Mouse (Mus musculus) brown adipose tissue, adult 24 weeks (tissue): ENCODE data around the gene Sfxn5. TPM values are rescaled to one million over a fixed set of nuclear protein-coding genes. Genes with fewer than 3 reads are reported as not detected.

ENCODE experiments used
- H3K27ac ChIP-seq: fragments of 200-500 bp; replicated peaks from 2 replicates; pipeline ENCODE4 v1.5.1; 2012; ENCODE audit warnings: low read depth, mild to moderate bottlenecking, low read length
- H3K4me1 ChIP-seq: fragments of 200-500 bp; 2 replicates; pipeline ENCODE4 v1.6.1; 2012; ENCODE audit warnings: low read length, mixed read lengths; ENCODE audit not compliant: control insufficient read depth, insufficient read depth, insufficient read length
- H3K4me3 ChIP-seq: fragments of 200-500 bp; 2 replicates; pipeline ENCODE4 v1.5.1; 2012; ENCODE audit warnings: low read depth, mild to moderate bottlenecking, low read length, moderate library complexity; ENCODE audit not compliant: insufficient read depth
- polyA plus RNA-seq: library from polyadenylated mRNA; stranded (reverse); fragments of >200 nt; gene quantifications from 2 replicates; pipeline ENCODE4 v1.2.4, GENCODE M21; 2012; ENCODE audit not compliant: missing spikeins, insufficient read depth, insufficient read length

Sfxn5 gene
- polyA plus RNA-seq, 1 experiment, result 66.8 TPM

DNA sequence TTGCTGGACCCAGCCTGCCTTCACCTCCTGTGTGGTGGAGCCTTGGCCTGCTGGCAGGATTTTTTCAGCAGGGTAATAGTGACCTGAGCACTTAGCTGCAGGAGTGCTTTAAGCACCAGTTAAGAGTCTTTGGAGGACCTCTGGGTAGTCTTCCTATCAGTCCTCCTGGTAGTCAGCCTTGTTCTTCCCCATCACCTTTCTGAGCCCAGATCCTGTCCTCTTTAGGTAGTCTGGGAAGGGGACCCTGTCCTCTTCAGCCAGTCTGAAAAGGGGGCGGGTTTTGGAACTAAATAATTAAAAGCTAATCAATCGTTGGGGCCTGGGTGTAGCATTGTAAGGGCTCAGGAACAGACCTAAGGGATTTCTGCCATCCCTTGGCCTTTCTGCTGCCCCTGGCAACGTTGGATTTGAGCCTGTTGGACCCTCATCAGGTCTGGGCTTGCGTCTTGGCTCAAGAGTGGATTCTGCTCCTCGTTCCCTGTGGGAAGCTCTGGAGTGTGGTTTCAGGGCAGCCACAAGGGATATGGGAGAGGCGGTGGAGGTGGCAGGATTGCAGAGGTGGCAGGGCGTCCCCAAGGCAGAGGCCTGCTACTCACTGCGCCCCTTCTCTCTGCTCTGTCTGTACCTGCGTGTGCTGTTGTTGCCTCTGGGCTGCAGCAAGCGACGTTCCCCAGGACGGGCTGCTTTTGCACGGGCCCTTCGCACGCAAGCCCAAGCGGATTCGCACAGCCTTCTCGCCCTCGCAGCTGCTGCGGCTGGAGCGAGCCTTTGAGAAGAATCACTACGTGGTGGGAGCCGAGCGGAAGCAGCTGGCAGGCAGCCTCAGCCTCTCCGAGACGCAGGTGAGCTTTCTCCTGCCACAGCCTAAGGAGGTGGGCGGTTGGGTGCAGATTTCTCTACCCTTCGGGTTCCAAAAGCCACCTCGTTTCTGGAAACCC is 139.6 kb downstream of the Sfxn5 start:
- H3K4me3 ChIP-seq, result no peak overlapping the region
- no peak overlapping the region for H3K27ac ChIP-seq
- no peaks in the 10 kb centered on the region for H3K4me1 ChIP-seq

DNA sequence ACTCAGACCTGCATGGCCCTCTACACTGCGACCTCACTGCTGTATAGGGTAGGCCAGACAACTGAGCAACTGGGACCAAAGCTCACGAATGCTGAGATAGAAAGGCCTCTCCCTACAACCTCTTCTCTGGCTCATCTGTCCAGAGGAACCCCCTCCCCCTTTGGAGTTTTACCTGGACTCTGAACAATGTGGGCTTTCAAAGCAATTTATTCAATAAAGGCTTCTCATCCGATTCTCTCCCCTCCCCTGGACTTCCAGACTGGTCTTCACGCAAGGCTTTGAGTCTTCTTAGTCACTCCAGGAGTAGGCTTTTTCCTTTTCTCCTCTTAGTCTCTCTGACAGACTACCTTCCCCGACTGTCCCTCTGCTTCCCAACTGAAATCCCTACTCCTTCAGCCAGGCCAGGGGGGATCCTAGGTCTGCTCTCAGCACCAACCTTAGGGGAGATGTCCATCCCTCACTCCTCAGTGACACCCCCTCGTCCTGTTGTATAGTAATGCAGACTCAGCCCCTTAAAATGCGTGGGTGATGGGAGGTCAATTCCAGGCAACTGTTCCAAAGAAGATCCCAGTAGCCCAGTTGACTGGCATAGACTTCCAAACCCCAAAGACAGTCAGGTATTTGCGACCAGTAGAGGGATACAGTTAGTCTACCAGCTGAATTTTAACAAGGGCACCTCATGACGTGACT is 141.3 kb downstream of the Sfxn5 start:
- Histone ChIP-seq H3K4me1 (no peaks in the 10 kb centered on the region; the same call in 1 of the 2 replicates), H3K27ac (no peak overlapping the region), H3K4me3 (no peak overlapping the region)

DNA sequence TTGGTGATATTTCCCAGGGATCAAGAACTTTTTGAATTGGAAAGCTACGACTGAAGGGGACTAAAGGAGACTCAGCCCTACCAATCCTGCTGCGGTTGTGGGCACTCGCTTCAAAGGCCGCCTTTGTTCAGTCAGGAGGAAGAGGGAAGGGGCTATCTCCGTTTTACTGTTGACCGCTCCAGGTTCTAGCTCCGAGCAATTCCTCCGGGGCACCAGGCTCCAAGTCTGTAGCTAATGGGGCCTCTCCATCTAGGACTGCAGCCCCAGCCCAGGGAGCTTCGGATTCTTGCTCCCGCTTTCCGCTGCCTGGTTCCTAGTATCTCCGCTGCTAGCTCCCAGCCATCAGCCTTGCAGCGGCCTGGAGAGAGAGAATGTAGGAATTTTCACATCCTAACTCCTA is 142.6 kb downstream of the Sfxn5 start:
- Histone ChIP-seq H3K4me1 (no peaks in the 10 kb centered on the region; the same call in 1 of the 2 replicates), H3K27ac (no peak overlapping the region), H3K4me3 (peak overlapping the region; percentile 40; the same call in 1 of the 2 replicates)

DNA sequence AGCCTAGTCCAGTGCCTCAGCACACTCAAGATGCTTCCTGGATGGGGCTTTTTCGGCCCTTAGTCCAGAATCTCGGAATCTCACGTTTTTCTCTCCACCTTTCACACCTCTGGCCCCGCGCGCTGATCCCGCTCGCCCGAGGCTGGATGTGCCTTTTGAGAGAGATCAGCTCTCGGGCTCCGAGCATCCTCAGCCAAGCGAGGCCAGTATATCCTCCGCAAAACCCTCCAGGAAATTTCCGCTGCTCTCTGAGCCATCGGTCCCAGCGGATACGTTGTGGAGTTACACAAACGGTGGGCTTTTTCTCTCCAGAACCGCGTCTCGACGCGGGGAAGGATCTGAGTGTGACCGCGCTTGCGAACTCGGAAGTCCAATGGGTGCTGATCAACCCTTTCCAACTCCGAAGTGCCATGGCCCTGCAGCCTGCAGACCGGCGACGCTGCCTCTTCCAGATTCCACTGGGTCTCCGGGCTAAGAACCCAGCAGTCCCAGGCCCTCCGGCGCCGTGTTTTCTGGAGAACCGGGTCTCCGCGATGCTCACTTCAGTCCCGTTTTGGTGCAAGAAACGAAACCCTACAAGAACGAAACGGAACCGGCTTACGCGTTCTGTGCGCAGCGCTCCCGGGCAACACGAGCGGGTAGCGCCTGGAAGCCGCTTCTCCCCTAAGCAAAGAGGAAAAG is 143.2 kb downstream of the Sfxn5 start:
- Histone ChIP-seq H3K27ac (no peak overlapping the region), H3K4me3 (peak overlapping the region; percentile 40), H3K4me1 (no peaks in the 10 kb centered on the region; the same call in 1 of the 2 replicates)

DNA sequence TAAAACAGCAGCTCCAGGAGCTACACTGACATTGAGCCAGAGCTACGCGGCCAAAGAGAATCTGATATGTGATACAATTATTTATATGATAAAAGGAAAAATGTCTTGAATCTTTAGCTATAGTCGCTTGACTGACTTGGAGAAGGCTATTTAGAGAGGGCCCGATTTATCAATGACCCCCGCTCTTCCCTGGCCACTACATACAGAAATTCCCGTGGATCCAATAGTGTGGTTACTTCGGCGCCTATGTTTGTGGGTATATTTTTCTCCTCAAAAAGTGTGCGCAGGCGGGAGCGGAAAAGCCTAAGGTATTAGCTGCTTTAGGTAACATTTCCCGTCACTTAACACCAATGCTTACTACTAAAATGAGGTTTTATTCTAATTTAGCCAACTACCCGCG is 143.9 kb downstream of the Sfxn5 start:
- Histone ChIP-seq H3K27ac (no peak overlapping the region), H3K4me1 (no peaks in the 10 kb centered on the region; the same call in 1 of the 2 replicates), H3K4me3 (no peak overlapping the region)

DNA sequence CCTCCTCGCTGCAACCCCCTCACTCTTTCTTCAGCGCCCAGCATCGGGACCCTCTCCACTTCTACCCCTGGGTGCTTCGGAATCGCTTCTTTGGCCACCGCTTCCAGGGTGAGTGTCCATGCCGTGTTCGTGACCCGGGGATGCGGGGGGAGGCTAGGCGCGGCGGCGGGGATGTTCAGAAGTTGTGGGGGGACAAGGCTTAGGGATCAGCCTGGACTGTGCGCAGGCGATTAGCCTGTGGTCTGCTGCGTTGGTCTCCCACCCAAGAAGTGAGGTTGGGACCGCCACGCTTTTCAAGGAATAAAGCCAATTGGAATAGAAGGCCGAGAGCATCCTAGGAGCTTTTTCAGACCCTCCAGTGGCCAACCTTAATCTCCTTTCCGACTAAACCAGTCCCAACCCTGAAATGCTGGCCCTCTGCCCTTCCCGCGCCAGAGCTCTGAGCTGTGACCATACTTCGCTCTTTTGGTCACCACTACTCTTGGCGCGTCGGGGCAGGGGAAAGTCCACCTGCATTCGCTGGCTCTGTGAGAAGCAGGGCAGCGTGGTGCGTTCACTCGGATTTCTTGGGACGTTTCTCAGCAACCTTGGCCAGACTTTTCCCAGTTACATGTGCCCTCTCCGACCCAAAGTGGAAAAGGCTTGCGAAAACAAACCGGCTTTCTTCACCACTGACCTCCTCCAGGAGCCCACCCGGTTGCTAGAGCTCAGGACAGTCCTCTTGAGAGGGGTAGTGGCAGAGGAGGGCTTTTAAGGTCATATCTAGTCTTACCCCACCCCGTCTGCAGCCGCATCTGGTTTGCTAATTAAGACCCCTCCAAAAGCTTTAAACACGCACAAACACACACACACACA is 144.7 kb downstream of the Sfxn5 start:
- H3K4me3 ChIP-seq, result no peak overlapping the region
- H3K4me1 ChIP-seq, result no peaks in the 10 kb centered on the region; the same call in 1 of the 2 replicates
- H3K27ac ChIP-seq, result no peak overlapping the region

DNA sequence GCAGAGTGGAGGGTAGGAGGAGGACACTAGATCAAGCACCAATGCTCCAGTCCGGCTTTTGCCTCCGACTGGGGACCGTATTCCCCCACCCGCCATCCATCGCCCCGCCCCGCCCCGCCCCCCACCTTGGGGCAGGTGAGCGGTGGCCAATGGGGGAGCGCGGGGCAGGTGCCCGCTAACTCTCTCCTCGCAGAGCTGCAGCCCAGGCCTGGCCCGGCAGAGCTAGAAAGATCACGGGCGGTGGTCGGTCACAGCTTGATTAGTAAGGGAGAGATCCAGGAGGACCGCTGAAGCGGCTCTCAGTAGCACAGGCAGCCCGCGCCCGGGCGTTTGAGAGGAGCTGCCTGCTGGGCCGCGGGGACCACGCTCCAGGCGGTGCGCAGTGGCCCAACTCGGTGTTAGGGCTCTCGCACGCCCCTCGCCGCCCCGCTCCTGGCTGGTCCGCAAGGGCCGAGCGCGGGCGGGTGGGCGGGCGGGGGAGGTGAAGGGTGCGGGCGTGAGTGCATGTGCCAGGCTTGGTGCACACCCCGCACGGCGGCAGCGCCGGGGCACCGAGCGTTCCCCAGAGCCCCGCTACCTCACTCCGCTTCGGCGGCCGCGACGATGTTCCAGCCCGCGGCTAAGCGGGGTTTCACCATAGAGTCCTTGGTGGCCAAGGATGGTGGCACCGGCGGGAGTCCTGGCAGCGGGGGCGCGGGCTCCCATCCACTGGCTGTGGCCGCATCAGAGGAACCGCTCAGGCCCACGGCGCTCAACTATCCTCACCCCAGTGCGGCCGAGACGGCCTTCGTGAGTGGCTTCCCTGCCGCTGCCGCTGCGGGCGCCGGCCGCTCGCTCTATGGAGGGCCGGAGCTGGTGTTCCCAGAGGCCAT is 145.6 kb downstream of the Sfxn5 start, which contains the start of gene Emx1:
Gene Emx1 (plus strand): TSS at position 99 of the 872 bp plus-strand sequence.
- H3K27ac ChIP-seq, result no peak within 1 kb of the TSS
- no peak within 1 kb of the TSS for H3K4me3 ChIP-seq
- no peaks in the 10 kb centered on the region; the same call in 1 of the 2 replicates for H3K4me1 ChIP-seq

DNA sequence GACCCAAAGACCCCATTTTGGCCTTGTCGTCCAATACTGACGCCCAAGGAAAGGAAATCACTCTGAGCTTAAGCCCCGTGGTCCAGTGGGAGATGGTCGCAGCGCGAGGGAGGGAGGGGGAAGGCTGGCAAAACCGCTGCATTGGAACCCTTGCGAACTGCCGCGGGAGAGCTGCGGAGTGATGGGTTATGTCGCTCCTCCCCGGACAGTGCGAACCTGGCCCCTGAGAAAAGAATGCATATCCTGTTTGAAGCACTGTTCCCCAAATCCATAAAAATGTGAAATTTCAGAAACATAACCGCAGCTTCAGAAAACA is 146.5 kb downstream of the Sfxn5 start:
- H3K4me1 ChIP-seq, result no peaks in the 10 kb centered on the region; the same call in 1 of the 2 replicates
- H3K4me3 ChIP-seq, result no peak overlapping the region
- H3K27ac ChIP-seq, result no peak overlapping the region

DNA sequence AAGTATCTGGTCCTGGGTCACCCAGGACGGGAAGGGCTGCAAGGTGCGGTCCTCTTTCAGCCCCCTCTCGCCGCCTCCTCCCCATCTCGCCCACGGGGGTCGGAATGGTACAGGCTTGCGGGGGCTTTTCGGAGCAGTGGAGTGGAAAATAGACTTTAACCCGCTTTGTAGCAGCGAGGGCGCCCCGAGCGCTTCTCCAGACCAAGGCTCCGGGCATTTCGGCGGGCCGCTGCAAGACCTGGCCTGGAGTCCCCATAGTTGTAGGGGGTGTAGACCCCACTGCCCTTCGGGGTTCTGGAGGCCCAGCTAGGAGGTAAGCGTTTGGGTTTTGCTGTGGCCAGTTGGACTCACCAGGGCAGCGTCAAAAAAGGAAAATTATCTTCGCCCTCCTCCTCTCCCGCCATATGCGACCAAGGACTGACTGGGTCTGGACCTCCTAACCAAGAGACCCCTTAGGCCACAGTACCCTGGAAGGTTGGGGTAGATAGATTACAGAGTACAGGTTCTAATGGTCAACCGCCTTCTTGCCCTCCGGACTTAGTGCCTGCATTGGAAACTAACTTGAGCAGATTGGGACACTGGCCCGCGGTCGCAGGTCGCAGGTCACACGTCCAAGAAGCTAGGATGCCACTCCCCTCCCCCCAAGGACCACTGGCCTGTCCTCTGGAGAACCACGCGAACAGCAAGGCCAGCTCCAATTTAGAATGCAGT is 147.0 kb downstream of the Sfxn5 start:
- Histone ChIP-seq H3K4me1 (no peaks in the 10 kb centered on the region; the same call in 1 of the 2 replicates), H3K27ac (no peak overlapping the region), H3K4me3 (no peak overlapping the region)

DNA sequence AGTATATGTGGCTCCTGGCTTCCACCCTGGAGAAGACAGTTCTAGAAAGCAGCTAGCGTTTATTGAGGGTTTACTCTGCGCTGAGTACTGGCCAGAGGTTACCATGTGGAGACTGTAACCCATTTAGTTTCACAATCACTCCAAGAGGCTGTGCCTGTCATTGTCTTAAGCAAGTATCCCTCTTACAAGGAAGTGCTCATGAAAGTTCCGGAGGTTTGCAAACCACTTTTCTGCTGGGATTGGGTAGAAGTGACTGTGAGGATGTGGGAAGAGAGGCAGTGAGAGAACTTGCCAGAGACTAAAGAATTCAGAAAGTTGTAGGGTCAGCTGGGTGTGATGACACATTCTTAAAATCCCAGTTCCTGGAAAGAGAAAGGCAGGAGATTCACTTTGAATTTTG is 149.3 kb downstream of the Sfxn5 start:
- Histone ChIP-seq H3K4me3 (no peak overlapping the region), H3K27ac (no peak overlapping the region), H3K4me1 (no peaks in the 10 kb centered on the region; the same call in 1 of the 2 replicates)

DNA sequence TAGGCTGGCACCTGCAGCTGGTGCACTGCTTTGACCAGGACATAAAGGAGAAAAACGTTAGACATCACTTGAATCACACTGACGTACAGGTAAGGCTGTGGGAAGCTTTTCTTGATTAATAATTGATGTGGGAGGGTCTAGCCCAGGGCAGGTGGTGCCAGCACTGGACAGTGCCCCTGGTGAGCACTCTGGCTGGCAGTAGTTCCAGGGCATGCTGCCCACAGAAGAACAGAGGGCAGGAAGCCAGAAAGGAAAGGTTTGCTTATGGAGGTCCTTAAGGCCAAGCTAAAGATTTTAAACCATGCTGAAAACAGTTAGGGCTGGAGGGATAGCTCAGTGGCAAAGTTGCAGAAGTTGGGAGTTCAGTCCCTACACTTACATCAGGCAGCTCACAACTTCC is 153.2 kb downstream of the Sfxn5 start:
- Histone ChIP-seq H3K4me3 (no peak overlapping the region), H3K4me1 (no peaks in the 10 kb centered on the region), H3K27ac (no peak overlapping the region)

DNA sequence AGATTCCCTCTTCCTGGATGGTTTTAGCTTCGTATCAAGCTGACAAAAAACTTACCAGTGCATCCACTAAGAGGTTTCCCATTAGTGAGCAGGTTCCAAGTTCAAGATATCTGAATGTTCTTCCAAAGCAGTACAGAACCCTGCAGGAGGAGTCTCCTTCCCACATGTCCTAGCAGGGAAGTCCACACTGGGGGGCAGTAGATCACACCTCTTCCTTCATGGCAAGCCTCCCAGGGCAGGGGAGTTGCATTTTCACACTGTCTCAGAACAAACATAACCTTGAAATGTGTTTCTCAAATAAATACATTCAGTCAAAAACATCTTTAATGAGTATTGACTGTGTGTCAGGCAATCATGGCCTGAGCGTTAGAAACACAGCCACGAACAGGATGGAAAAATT is 153.7 kb downstream of the Sfxn5 start:
- Histone ChIP-seq H3K27ac (no peak overlapping the region), H3K4me3 (no peak overlapping the region), H3K4me1 (no peaks in the 10 kb centered on the region)

DNA sequence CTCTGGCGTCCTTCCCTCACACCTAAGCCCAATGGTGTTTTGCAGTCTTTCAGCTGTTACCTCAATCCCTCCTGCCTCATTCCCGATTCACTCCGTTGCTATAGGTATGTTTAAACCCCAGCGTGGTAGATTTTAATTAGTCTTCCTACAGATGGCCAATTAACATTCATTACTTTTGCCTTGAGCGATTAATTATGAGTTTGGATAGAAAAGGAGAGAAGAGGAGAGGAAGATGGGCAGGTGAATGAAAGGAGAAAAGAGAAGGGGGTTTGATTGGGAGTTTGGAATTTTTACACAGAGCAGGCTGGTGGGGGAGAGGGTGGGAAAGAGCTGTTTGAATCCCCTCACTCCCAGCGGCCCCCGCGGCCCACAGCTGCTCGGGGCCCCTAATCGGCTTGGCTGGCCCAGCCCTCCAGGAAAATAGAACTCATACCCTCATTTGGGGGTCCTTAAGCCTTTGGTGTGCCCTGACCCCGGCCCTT is 167.7 kb downstream of the Sfxn5 start:
- no peaks in the 10 kb centered on the region for H3K4me1 ChIP-seq
- no peak overlapping the region for H3K4me3 ChIP-seq
- H3K27ac ChIP-seq, result no peak overlapping the region
